Mouse (Mus musculus): Measurements from ENCODE around the gene Hecw2. TPM values are rescaled to one million over a fixed set of nuclear protein-coding genes. Genes with fewer than 3 reads are reported as not detected.

The Hecw2 gene
- 8.4 and 10.8 TPM in 2 replicates for polyA plus RNA-seq (2015; fragmentation: Nextera tagmentation; extraction: Ambion mirVana)

- H3K4me1 ChIP-seq (ENCODE audit: control insufficient read depth, insufficient read depth, low read length) = peaks cover 13% of the 10 kb centered on the region
- H3K36me3 ChIP-seq (ENCODE audit: control insufficient read depth, insufficient read depth, low read length) = no peaks in the 10 kb centered on the region
- H3K27ac ChIP-seq (ENCODE audit: low read length) = peak within 1 kb of the TSS; percentile 97
- ATAC-seq = peak; percentile 87
- H3K4me3 ChIP-seq (ENCODE audit: low read depth, low read length) = peak within 1 kb of the TSS; percentile 75
- no peaks in the 10 kb centered on the region for H3K9me3 ChIP-seq (replicated peaks; ENCODE audit: control insufficient read depth, low read length, poor library complexity, severe bottlenecking)
- H3K4me2 ChIP-seq (ENCODE audit: low read length) = peak within 1 kb of the TSS; percentile 63
- H3K27me3 ChIP-seq (ENCODE audit: control insufficient read depth, insufficient read depth, low read depth, low read length) = no peaks in the 10 kb centered on the region
- peak within 1 kb of the TSS; percentile 91 for H3K9ac ChIP-seq (ENCODE audit: low read depth, low read length)
- 0% methylated on average over 38 of the region's 38 CpGs for WGBS
Measured at GRCm38 (mm10) chr1:54194954-54195305, at the start of gene Hecw2. Hecw2 (minus strand) TSS chr1:54195168.

GRCm38 (mm10) chr1:54242722-54243121 lies 47.8 kb upstream of the Hecw2 start:
- no peaks in the 10 kb centered on the region for H3K36me3 ChIP-seq (ENCODE audit: control insufficient read depth, insufficient read depth, low read length)
- WGBS = 93% methylated on average over 4 of the region's 4 CpGs

GRCm38 (mm10) chr1:54220273-54220672 lies 25.3 kb upstream of the Hecw2 start:
- no peak overlapping the region for H3K27ac ChIP-seq (ENCODE audit: low read length)
- no peaks in the 10 kb centered on the region for H3K36me3 ChIP-seq (ENCODE audit: control insufficient read depth, insufficient read depth, low read length)
- H3K9me3 ChIP-seq (replicated peaks; ENCODE audit: control insufficient read depth, low read length, poor library complexity, severe bottlenecking) = no peaks in the 10 kb centered on the region
- H3K27me3 ChIP-seq (ENCODE audit: control insufficient read depth, insufficient read depth, low read depth, low read length) = no peaks in the 10 kb centered on the region
- H3K4me3 ChIP-seq (ENCODE audit: low read depth, low read length) = no peak overlapping the region
- no peak for ATAC-seq
- H3K9ac ChIP-seq (ENCODE audit: low read depth, low read length) = no peak overlapping the region
- WGBS = 93% methylated on average over 3 of the region's 3 CpGs
- no peaks in the 10 kb centered on the region for H3K4me1 ChIP-seq (ENCODE audit: control insufficient read depth, insufficient read depth, low read length)
- no peak overlapping the region for H3K4me2 ChIP-seq (ENCODE audit: low read length)

More at GRCm38 (mm10) chr1:54242722-54243121, 47.8 kb upstream of the Hecw2 start:
- Histone ChIP-seq H3K27ac (ENCODE audit: low read length) (no peak overlapping the region), H3K4me3 (ENCODE audit: low read depth, low read length) (no peak overlapping the region), H3K4me2 (ENCODE audit: low read length) (no peak overlapping the region), H3K9me3 (replicated peaks; ENCODE audit: control insufficient read depth, low read length, poor library complexity, severe bottlenecking) (no peaks in the 10 kb centered on the region), H3K27me3 (ENCODE audit: control insufficient read depth, insufficient read depth, low read depth, low read length) (no peaks in the 10 kb centered on the region), H3K4me1 (ENCODE audit: control insufficient read depth, insufficient read depth, low read length) (no peaks in the 10 kb centered on the region), H3K9ac (ENCODE audit: low read depth, low read length) (no peak overlapping the region)
- ATAC-seq = no peak

- peak overlapping the region; percentile 63 for H3K4me2 ChIP-seq (ENCODE audit: low read length)
- H3K9ac ChIP-seq (ENCODE audit: low read depth, low read length) = peak overlapping the region; percentile 91
- ATAC-seq = peak; percentile 92
- H3K27me3 ChIP-seq (ENCODE audit: control insufficient read depth, insufficient read depth, low read depth, low read length) = no peaks in the 10 kb centered on the region
- H3K27ac ChIP-seq (ENCODE audit: low read length) = peak overlapping the region; percentile 97
- WGBS = under 1% methylated on average over 81 of the region's 104 CpGs
- peaks cover 13% of the 10 kb centered on the region for H3K4me1 ChIP-seq (ENCODE audit: control insufficient read depth, insufficient read depth, low read length)
- peak overlapping the region; percentile 75 for H3K4me3 ChIP-seq (ENCODE audit: low read depth, low read length)
- H3K9me3 ChIP-seq (replicated peaks; ENCODE audit: control insufficient read depth, low read length, poor library complexity, severe bottlenecking) = no peaks in the 10 kb centered on the region
- no peaks in the 10 kb centered on the region for H3K36me3 ChIP-seq (ENCODE audit: control insufficient read depth, insufficient read depth, low read length)
Measured at GRCm38 (mm10) chr1:54194183-54194953, 600 bp downstream of the Hecw2 start.

GRCm38 (mm10) chr1:54193191-54193770 lies 1.7 kb downstream of the Hecw2 start:
- H3K4me2 ChIP-seq (ENCODE audit: low read length) = peak overlapping the region; percentile 63
- peaks cover 13% of the 10 kb centered on the region for H3K4me1 ChIP-seq (ENCODE audit: control insufficient read depth, insufficient read depth, low read length)
- H3K27ac ChIP-seq (ENCODE audit: low read length) = no peak overlapping the region
- no peak for ATAC-seq
- no peaks in the 10 kb centered on the region for H3K36me3 ChIP-seq (ENCODE audit: control insufficient read depth, insufficient read depth, low read length)
- no peaks in the 10 kb centered on the region for H3K9me3 ChIP-seq (replicated peaks; ENCODE audit: control insufficient read depth, low read length, poor library complexity, severe bottlenecking)
- no peaks in the 10 kb centered on the region for H3K27me3 ChIP-seq (ENCODE audit: control insufficient read depth, insufficient read depth, low read depth, low read length)
- WGBS = 26% methylated on average over 7 of the region's 7 CpGs
- H3K9ac ChIP-seq (ENCODE audit: low read depth, low read length) = peak overlapping the region; percentile 36; the same call in 1 of the 2 replicates
- peak overlapping the region; percentile 34 for H3K4me3 ChIP-seq (ENCODE audit: low read depth, low read length)

GRCm38 (mm10) chr1:54187579-54187978 lies 7.4 kb downstream of the Hecw2 start:
- ATAC-seq = no peak
- Histone ChIP-seq H3K27me3 (ENCODE audit: control insufficient read depth, insufficient read depth, low read depth, low read length) (no peaks in the 10 kb centered on the region), H3K9ac (ENCODE audit: low read depth, low read length) (no peak overlapping the region), H3K27ac (ENCODE audit: low read length) (no peak overlapping the region), H3K4me3 (ENCODE audit: low read depth, low read length) (no peak overlapping the region), H3K4me1 (ENCODE audit: control insufficient read depth, insufficient read depth, low read length) (peaks cover 5% of the 10 kb centered on the region), H3K9me3 (replicated peaks; ENCODE audit: control insufficient read depth, low read length, poor library complexity, severe bottlenecking) (no peaks in the 10 kb centered on the region), H3K4me2 (ENCODE audit: low read length) (no peak overlapping the region), H3K36me3 (ENCODE audit: control insufficient read depth, insufficient read depth, low read length) (no peaks in the 10 kb centered on the region)
- 84% methylated on average over 4 of the region's 4 CpGs for WGBS

GRCm38 (mm10) chr1:54186347-54186746 lies 8.6 kb downstream of the Hecw2 start:
- no peak overlapping the region for H3K4me3 ChIP-seq (ENCODE audit: low read depth, low read length)
- H3K27ac ChIP-seq (ENCODE audit: low read length) = no peak overlapping the region
- H3K9me3 ChIP-seq (replicated peaks; ENCODE audit: control insufficient read depth, low read length, poor library complexity, severe bottlenecking) = no peaks in the 10 kb centered on the region
- no peak overlapping the region for H3K9ac ChIP-seq (ENCODE audit: low read depth, low read length)
- H3K4me1 ChIP-seq (ENCODE audit: control insufficient read depth, insufficient read depth, low read length) = no peaks in the 10 kb centered on the region
- WGBS = 63% methylated on average over 3 of the region's 3 CpGs
- H3K4me2 ChIP-seq (ENCODE audit: low read length) = no peak overlapping the region
- no peaks in the 10 kb centered on the region for H3K36me3 ChIP-seq (ENCODE audit: control insufficient read depth, insufficient read depth, low read length)
- no peak for ATAC-seq
- H3K27me3 ChIP-seq (ENCODE audit: control insufficient read depth, insufficient read depth, low read depth, low read length) = no peaks in the 10 kb centered on the region

GRCm38 (mm10) chr1:54180663-54181062 lies 14.3 kb downstream of the Hecw2 start:
- Histone ChIP-seq H3K36me3 (ENCODE audit: control insufficient read depth, insufficient read depth, low read length) (no peaks in the 10 kb centered on the region), H3K9me3 (replicated peaks; ENCODE audit: control insufficient read depth, low read length, poor library complexity, severe bottlenecking) (no peaks in the 10 kb centered on the region), H3K9ac (ENCODE audit: low read depth, low read length) (no peak overlapping the region), H3K4me3 (ENCODE audit: low read depth, low read length) (no peak overlapping the region), H3K4me1 (ENCODE audit: control insufficient read depth, insufficient read depth, low read length) (no peaks in the 10 kb centered on the region), H3K4me2 (ENCODE audit: low read length) (no peak overlapping the region), H3K27me3 (ENCODE audit: control insufficient read depth, insufficient read depth, low read depth, low read length) (no peaks in the 10 kb centered on the region), H3K27ac (ENCODE audit: low read length) (no peak overlapping the region)
- no peak for ATAC-seq
- WGBS = 79% methylated on average over 1 of the region's 2 CpGs

- H3K4me3 ChIP-seq (ENCODE audit: low read depth, low read length) = no peak overlapping the region
- no peaks in the 10 kb centered on the region for H3K36me3 ChIP-seq (ENCODE audit: control insufficient read depth, insufficient read depth, low read length)
- no peaks in the 10 kb centered on the region for H3K27me3 ChIP-seq (ENCODE audit: control insufficient read depth, insufficient read depth, low read depth, low read length)
- H3K9me3 ChIP-seq (replicated peaks; ENCODE audit: control insufficient read depth, low read length, poor library complexity, severe bottlenecking) = no peaks in the 10 kb centered on the region
- WGBS = 90% methylated on average over 7 of the region's 7 CpGs
- H3K27ac ChIP-seq (ENCODE audit: low read length) = no peak overlapping the region
- no peak overlapping the region for H3K4me2 ChIP-seq (ENCODE audit: low read length)
- H3K4me1 ChIP-seq (ENCODE audit: control insufficient read depth, insufficient read depth, low read length) = no peaks in the 10 kb centered on the region
- H3K9ac ChIP-seq (ENCODE audit: low read depth, low read length) = no peak overlapping the region
- no peak for ATAC-seq
Measured at GRCm38 (mm10) chr1:54179179-54179578, 15.8 kb downstream of the Hecw2 start.

Data from midbrain, embryonic 16.5 days (tissue).